Mouse (Mus musculus) lung, postnatal 4 days (tissue): ENCODE measurements around the gene Gm28372.

Experiments used
- DNase-seq, 2 experiments: peaks; one replicate each; pipeline ENCODE4 v3.0.0; 2021

Gene Gm28372

GRCm38 (mm10) chr2:130451086-130451726, 46.2 kb downstream of the Gm28372 start:
- no peak for DNase-seq

GRCm38 (mm10) chr2:130451727-130452090, 46.7 kb downstream of the Gm28372 start:
- DNase-seq: no peak

GRCm38 (mm10) chr2:130452266-130452665, 47.2 kb downstream of the Gm28372 start:
- no peak for DNase-seq

- DNase-seq: no peak
These were observed 48.4 kb downstream of the Gm28372 start for GRCm38 (mm10) chr2:130453421-130453820.

GRCm38 (mm10) chr2:130454748-130455370, 49.8 kb downstream of the Gm28372 start:
- no peak for DNase-seq
